15 mouse cellular contexts compared by ENCODE assay signal in genomic region chr13:101568985-101569631, GRCm38 (mm10).
A peak's percentile ranks its signal among the peaks of the same experiment; 100 is the strongest.
DNase-seq lines count a peak whose midpoint lies in the region; TF ChIP-seq lines count a peak whose summit lies in the region.
"Had no signal": no experiment of that assay in that cellular context is flagged by ENCODE, and none has a peak within 500 bp of the region (broad histone marks: within the 10 kb centered on the region; RNA-seq: fewer than 3 reads in every experiment).

No protein-coding gene starts in this region.

- intact Hi-C loops in left cerebral cortex, postnatal 4 days (cut with DNase I) = no loop called here
- intact Hi-C loops in left cerebral cortex, postnatal 10 days (cut with DNase I) = no loop called here

- no peak overlapping the region for H3K4me3 ChIP-seq in macrophage (ENCODE audit: inconsistent target)
- no peak overlapping the region for H3K4me3 ChIP-seq in lung, adult 2 months (replicated peaks; ENCODE audit: extremely low read depth, low read depth, low read length)
- H3K4me3 ChIP-seq: gastrocnemius, adult 2 months; heart, embryonic 12.5 days; left cerebral cortex, adult 2 months; megakaryocyte, embryonic 14.5 days had no signal

- TF ChIP-seq POLR2A in brain, embryonic 14.5 days (IDR thresholded peaks at IDR 0.05; ENCODE audit: borderline replicate concordance, extremely low read depth, insufficient read depth, insufficient read length, poor library complexity, severe bottlenecking) = no peak
- no peak for TF ChIP-seq POLR2A in lung, adult 2 months (IDR thresholded peaks at IDR 0.05; ENCODE audit: borderline replicate concordance, extremely low read depth, low read depth, low read length)

- H3K27ac ChIP-seq in macrophage = peak overlapping the region; percentile 13
- H3K27ac ChIP-seq: gastrocnemius, adult 2 months; left cerebral cortex, adult 2 months had no signal

- no peaks in the 10 kb centered on the region for H3K79me2 ChIP-seq in macrophage (ENCODE audit: inconsistent target)

- TF ChIP-seq CTCF in brain, embryonic 14.5 days (IDR thresholded peaks at IDR 0.05; ENCODE audit: borderline replicate concordance, extremely low read depth, insufficient read depth, insufficient read length) = no peak
- TF ChIP-seq CTCF in lung, adult 2 months (IDR thresholded peaks at IDR 0.05; ENCODE audit: insufficient read depth, low read length) = no peak

- DNase-seq in left cerebral cortex, postnatal 4 days = peak; percentile 10
- no peak for DNase-seq in left cerebral cortex, postnatal 10 days (ENCODE audit: extremely low spot score in 1 of 2, low spot score in 2 of 2)
- DNase-seq in B cell, adult 2 months = peak; percentile 29 to 40
- DNase-seq in brain, embryonic 14.5 days (ENCODE audit: low read depth) = peak; percentile 37
- no peak for DNase-seq in lung, adult 2 months
- DNase-seq in kidney, postnatal 10 days = no peak
- DNase-seq: cerebellum, adult 2 months; gastrocnemius, adult 2 months; kidney, adult 8-10 months; right cerebral cortex, postnatal 25 days; thymus, postnatal 14 days had no signal

- 84% methylated on average over 6 of the region's 6 CpGs for WGBS in macrophage (ENCODE audit: missing documents)
- WGBS in lung, adult 2 months = 84% methylated on average over 6 of the region's 6 CpGs

- no peaks in the 10 kb centered on the region for H3K36me3 ChIP-seq in macrophage (ENCODE audit: inconsistent target)
- H3K36me3 ChIP-seq: heart, embryonic 12.5 days had no signal

- no peaks in the 10 kb centered on the region for H3K4me1 ChIP-seq in lung, adult 2 months (ENCODE audit: control insufficient read depth, insufficient read depth, low read length)

Comparison
In these comparisons a context has a peak if more than half of its experiments do, and no peak if none do; other contexts are left out.
1. DNase-seq: peak in left cerebral cortex, postnatal 4 days (single experiment), B cell, adult 2 months (2 of 2) and brain, embryonic 14.5 days (single experiment); none in left cerebral cortex, postnatal 10 days (0 of 2), lung, adult 2 months (single experiment) and kidney, postnatal 10 days (single experiment).